Mouse (Mus musculus) spleen, adult 2 months (tissue): Measurements from ENCODE around the gene Vstm4.

ENCODE experiments used
- CTCF ChIP-seq: fragments of 200-500 bp; IDR thresholded peaks from 2 replicates; pipeline ENCODE4 v1.5.1; 2011; ENCODE audit warnings: mild to moderate bottlenecking, inconsistent platforms; ENCODE audit not compliant: insufficient read depth, insufficient read length, insufficient replicate concordance; ENCODE audit errors: extremely low read depth
- POLR2A ChIP-seq: fragments of 200-500 bp; IDR thresholded peaks from 2 replicates; pipeline ENCODE4 v1.6.1; 2011; ENCODE audit warnings: low read depth, low read length, inconsistent platforms

- no peak for TF ChIP-seq POLR2A
- no peak for TF ChIP-seq CTCF
Measured at GRCm38 (mm10) chr14:32931709-32932108, 75.2 kb downstream of the Vstm4 start.
